Mouse (Mus musculus) heart, adult 18-20 months (tissue): Measurements from ENCODE around the gene Gtf2ird1. TPM values are rescaled to one million over a fixed set of nuclear protein-coding genes. Genes with fewer than 3 reads are reported as not detected.

Experiments
- DNase-seq, 2 experiments: peaks; one replicate each; pipeline ENCODE4 v3.0.0; 2021 to 2022; ENCODE audit warnings: mixed read lengths in 1 of 2
- total RNA-seq, 2 experiments: library from RNA; stranded (reverse); gene quantifications; 2 replicates each; pipeline ENCODE4 v1.2.3; 2021

The Gtf2ird1 gene
- total RNA-seq, 2 experiments from 2014 or later: 18.2 to 20.5 TPM

DNA sequence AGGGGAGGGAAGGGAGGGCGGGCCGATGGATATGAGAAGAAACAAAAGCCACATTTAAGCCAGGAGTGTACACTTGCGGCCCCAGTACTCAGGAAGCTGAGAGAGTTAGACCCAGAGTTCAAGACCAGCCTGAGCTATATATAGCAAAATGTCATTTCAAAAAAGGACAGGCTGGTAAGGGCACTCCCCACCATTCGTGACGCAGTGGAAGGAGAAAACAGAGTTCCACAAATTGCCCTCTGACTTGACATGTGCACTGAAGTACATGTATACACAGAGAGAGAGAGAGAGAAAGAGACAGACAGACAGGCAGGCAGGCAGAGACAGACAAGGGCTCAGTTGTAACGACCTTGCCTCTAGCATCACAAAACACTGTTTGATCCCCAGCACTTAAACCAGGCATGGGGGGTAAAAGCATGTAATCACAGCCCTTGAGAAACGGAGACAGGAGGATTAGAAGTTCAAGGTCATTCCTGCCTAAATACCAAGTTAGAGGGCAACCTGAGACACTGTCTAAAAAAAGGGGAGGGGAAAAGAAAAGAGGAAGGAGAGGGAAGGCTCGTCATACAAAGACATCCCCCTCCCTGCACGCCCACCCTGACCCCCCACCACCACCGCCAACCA, 11.2 kb downstream of the Gtf2ird1 start:
- DNase-seq: no peak

DNA sequence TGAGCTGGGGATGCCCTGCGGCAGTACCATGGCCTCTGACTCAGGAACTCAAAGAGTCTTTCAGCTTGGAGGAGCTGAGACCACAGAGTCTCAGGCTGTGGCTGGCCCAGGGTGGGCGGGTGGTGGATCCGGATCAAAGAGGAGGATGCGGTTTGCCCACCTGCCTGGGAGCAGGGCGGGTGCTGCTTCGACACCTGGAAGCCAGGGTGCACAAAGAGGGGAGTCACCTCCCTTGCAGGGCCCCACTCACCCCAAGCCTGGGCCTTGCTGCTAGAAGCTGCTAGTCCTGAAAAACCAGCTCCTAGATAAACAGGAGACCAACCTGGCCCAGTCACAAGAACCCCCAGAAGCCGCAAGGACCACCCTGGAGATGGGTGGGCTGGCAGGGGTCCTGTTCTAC, 12.0 kb downstream of the Gtf2ird1 start:
- DNase-seq: no peak

DNA sequence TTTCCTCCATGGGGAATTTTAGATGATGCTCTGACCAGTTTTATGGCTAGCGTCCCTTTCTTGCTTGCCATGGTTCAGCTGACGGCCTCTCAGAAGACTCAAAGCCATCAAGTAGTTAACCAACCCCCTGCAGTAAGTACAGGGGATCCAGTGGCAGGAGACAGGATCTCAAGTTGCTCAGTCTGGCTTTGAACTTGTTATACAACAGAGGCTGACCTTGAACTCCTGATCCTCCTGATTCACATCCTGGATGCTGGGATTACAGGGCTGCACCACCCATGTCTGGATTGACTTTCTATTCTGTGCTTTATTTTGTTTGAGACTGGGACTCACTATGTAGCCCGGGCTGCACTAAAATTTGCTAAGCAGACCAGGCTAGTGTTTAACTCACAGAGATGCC, 14.4 kb downstream of the Gtf2ird1 start:
- DNase-seq: no peak

DNA sequence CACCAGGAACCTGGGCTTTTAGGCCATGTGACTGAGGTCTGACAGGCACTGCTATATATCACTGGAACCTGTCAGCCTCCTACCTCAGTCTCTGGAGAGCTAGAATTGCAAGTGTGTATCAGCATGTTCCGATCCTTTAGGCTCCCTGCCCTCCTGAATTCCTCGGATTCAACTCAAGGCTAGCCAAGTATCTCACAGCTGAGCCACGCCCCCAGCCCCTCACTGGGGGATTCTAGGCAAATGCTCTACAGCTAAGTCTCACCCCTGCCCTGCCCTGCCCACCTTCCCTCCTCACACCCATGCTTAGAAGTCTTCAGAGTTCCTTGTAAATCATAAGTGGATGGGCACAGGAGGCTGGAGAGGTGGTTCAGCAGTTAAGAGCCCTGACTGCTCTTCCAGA, 15.4 kb downstream of the Gtf2ird1 start:
- no peak for DNase-seq

DNA sequence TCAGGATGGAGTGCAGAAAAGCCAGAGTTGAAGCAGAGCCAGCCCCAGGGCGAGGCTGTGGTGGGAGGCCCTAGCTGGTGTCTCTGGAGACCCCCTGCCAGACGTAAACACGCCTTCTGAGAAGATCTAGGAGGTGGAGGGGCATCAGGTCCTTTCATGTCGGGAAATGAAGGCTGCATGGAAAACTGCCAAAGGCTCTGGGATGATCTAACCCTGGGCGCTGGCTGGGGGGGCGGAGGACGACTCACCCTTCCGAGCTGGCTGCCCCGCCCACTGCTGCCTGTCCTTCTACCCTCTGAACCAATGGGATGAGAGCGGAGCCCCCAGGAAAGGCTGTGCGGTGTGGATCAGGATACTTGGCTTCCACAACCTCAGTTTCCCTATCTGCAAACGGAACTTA, 16.4 kb downstream of the Gtf2ird1 start:
- DNase-seq: peak; percentile 62 to 72

DNA sequence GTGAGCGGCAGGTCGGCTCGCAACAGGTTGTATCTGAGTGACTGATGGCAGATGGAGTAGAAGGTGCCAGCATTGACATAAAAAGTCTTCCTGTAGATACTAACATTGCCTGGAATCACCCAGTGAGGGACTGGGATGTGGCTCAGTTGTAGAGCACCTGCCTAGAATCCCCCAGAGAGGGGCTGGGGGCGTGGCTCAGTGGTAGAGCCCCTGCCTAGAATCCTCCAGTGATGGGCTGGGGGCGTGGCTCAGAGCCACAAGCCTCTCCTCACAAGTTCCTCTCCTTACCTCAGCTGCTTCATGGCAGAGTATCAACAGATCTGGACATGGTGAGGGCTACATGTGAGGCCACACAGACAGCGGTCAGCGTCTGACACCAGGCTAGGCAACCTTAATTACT, 17.0 kb downstream of the Gtf2ird1 start:
- no peak for DNase-seq

DNA sequence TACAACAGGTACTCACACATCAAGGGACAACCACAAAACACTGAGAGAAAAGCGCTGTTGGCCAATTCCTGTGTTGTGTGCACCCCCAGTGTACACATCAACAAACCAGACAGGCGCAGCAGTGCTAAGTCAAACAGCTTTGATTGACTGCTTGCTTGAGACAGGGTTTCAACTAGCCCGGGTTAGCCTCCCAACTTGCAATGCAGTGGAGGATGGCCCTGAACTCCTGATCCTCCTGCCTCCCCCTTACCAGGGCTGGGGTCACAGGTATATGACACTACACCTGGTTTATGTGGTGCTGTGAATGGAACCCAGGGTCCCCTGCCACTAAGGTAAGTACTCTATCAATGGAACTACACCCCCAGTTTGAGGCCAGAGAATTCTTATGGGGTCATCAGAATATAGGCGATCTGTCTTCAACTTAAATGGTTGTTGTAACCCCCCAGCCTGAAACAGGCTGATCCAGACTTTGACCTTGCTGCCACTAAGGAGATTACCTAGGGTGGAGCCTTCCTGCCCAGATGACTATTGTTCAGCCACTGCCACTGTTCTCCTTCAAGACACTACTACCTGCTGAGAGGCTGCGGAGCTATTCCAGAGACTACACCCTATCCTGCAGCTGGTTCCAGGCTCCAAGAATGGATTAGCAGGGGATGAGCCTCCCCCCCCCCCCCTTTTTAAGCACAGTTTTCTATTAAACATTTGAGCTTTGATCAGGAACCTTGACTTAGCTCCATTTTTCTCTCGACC, 17.7 kb downstream of the Gtf2ird1 start:
- DNase-seq: no peak

DNA sequence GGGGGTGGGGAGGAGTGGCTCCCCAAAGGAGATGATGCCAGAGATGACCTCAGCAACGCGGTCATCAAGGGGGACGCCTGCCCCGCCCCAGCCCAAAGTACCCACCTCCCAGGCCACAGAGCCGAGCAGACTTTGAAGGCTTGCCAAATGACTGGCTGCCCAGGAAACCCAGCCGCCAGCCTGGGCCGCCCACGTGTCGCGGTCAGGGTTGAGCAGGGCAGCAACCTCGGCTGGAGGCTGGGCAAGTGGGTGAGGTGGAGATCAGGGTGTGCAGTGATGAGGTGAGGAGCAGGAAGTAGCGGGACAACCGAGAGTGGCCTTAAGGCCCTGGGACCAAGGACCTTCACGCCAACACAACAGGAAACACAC, 19.1 kb downstream of the Gtf2ird1 start:
- DNase-seq: peak; percentile 76 to 84

DNA sequence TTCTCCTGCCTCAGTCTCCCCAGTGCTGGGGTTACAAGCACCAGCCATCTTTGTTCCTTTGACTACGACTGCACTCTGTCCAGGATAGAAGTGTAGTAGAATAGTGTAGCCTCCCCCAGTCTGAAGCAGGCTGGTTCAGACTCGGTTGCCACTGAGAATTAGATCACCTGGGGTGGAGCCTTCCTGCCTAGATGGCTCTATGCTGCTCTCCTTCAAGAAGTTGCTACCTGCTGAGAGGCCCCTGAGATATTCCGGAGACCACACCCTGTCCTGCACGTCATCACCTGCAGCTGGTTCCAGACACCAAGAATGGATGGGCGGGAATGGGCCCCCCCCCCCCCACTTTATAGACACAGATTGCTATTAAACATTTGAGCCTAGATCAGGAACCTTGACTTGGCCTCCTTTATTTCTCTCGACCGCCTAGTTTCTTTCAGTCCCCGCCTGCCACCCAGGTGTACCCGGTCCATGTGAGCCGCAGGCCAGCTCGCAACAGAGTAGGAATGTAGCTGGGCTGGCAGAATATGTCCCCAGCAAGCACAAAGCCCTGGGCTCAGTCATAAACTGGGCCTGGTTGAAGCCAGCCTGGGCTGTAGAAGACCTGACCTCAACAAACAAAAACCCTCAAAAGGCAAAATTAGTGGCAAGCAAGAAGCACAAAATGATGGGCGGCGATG, 19.6 kb downstream of the Gtf2ird1 start:
- no peak for DNase-seq

DNA sequence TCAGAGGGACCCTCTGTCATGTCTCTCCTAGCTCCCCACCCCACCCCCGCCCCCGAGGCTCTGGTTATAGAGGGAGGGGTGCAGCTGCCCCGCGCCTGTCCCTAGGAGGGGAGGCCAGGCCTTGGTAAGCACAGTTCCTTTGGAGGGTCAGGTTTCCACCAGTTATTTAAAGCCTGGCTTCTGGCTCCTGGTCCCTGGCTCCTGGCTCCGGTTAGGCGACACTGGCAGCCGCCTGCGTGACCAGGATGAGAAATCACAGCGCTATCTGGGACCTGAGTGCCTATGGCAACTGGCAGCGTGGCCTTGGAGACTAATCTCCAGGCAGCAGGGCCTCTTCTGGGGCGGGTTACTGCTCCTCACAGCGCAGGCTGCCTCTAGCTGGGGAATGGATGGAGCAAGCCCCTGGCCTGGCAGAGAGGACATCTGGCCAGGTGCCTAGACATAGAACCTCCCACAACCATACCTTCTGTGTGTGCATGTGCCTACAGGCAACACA, 20.6 kb downstream of the Gtf2ird1 start:
- DNase-seq: peak; percentile 71 to 88

DNA sequence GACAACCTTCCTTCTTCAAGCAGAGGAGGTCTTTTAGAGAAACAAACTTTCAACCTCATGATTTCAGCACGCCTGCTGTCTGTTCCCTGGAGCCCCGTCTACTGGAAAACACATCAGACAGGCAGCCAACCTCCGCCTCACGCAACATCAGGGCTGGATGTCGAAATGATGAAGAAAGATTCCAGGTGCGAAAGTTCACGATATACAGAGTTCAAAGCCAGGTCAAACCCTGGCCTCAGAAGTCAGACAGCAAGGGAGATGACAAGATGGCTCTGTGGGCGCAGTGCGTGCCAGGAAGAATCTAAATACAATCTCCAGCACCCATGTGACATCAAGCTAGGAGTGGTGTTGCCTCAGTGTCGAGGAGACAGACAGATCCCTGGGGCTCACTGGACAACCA, 23.4 kb downstream of the Gtf2ird1 start:
- DNase-seq: peak in 1 of 2 experiments; percentile 38

DNA sequence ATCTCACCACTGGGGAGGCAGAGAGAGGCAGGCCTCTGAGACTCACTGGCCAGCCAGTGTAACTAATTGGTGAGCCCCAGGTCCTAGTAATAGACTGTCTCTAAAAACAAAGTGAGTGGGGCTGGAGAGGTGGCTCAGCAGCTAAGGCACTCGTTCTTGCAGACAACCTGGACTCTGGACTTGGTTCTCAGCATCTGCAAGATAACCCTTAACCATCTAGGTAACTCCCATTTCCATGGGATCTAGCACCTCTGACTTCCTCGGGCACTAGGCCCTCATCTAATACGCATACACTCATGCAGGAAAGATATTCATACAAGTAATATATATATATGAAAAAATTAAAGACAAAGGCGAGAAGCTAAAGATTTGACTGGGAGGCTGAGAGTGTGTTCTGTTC, 26.4 kb downstream of the Gtf2ird1 start:
- no peak for DNase-seq

DNA sequence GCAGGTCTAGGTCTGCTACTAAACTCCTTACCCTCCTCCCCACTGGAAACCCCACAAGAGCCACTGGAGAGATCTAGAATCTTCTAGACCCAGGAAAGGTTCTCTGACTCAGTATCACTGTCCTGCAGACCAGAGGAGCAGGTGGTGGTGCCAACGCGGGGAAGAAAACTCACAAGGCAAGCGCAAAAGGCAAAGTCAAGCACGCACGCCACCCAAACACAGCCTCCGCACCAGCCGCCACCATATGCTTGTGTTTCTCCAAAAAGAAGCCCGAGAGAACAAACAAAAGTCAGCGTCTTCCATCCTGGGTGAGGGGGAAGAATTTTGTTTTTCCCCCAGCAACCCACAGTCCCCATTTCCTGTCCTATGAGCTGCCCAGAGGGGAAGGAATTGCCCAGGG, 28.9 kb downstream of the Gtf2ird1 start:
- DNase-seq: no peak

DNA sequence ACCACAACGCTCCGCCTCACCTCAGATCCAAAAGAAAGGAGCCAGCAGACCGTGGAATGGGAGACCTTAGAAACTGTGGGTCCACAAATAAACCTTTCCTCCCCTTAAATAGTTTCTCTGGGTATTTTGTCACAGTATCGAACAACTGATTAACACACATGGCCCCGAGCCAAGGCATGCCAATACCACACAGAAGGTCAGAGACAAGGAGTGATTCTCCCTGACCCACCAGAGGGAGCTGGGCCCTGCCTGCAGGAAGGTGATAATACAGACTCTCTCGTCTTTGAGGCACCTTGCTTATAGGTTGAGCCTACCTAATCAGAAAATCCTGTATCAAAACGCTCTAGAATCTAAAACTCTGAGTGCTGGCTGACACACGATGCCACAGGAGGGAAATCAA, 30.9 kb downstream of the Gtf2ird1 start:
- no peak for DNase-seq

DNA sequence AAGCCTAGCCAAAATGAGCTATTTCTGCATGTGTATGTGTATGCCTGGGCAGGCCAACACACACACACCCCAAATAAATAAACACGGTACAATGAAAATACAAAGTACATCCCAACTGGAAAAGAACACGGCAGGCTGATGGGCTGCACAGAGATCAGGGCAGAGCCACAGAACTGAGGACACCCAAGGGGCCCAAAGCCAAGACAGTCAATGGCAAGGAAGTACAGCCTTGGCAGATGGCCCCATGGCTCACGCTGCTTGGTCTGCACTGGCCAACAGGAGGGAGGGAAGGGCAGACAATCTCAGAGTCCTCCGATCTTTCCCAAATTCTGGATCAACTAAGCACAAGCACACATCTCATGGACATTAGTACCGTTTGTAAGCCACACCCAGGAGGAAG, 32.6 kb downstream of the Gtf2ird1 start:
- DNase-seq: peak; percentile 90 to 92

DNA sequence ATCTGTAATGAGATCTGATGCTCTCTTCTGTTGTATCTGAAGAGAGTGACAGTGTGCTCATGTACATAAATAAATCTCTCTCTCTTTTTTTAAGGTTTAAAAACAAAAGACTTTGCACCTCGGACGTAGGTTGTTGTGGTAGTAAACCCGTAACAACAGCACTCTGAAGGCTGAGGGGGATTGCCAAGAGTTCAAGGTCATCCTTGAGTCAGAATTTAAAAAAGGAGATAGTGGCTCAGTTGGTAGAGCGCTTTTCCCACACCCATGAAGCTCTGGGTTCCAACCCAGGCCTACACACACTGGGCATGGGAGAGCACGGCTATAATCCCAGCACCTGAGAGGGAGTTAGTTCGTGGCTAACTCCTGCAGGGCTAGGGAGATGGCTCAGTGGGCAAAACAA, 33.1 kb downstream of the Gtf2ird1 start:
- no peak for DNase-seq

DNA sequence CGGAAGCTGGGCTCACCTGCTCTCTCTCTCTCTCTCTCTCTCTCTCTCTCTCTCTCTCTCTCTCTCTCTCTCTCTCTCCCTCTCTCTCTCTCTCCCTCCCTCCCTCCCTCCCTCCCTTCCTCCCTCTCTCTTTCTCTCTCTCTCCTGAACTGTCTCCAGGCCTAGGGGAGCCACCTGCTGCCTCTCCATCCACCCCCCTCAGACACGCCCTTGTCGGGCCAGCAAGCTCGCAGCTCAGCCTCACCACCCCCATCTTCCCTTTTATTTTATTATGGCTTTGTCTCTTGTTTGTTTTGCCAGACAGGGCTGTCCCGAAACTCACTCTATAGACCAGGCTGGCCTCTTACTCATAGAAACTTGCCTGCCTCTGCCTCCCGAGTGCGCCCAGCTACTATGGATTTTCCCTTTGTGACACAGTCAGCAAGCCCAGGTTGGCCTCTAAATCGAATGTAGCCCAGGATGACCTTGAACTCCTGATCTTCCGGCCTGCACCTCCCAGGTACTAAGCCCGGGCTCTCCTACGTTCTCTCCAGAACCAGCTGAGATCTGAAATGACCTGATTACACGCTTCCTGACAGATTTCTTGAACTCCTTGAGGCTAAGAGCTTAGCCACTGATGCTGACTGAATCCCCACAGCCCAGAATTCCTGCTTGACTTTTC, 34.1 kb downstream of the Gtf2ird1 start:
- DNase-seq: no peak

DNA sequence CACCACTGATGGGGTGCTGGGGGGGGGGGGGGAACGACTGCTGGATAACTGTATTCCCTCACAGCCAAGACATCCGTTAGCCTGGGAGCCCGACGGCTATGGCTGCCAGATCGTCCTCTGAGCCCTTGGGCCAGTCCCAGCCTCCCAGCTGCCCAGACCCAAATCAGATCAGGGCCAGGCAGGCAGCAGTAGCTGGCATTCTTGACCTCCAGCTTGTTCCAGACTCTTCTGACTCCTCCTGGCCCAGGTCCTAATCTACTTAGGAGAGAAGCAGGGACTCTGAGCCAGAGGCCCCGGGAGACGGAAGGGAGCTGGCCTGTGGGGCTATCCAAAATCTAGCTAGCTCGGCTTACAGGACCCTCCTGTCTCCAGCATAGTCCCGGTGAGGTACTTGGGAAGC, 35.5 kb downstream of the Gtf2ird1 start:
- peak; percentile 76 to 86 for DNase-seq

DNA sequence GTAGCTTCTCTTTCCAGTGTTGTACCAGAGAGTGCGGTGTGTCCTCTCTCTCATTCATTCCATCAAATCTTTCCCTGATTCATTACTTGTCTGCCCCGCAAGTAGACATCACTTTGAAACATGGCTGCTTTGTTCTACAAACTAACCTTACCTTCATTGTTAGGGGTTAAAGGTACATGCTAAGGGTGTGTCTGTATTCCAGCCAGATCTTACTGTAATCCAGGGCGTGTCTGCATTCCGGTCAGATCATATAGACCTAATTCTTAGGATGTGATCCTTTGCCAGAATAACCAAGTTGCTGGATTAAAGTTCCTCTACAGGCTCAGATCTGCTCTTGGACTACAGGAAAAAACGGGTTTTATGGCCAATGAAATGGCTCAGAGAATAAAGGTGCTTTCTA, 36.8 kb downstream of the Gtf2ird1 start:
- DNase-seq: no peak

DNA sequence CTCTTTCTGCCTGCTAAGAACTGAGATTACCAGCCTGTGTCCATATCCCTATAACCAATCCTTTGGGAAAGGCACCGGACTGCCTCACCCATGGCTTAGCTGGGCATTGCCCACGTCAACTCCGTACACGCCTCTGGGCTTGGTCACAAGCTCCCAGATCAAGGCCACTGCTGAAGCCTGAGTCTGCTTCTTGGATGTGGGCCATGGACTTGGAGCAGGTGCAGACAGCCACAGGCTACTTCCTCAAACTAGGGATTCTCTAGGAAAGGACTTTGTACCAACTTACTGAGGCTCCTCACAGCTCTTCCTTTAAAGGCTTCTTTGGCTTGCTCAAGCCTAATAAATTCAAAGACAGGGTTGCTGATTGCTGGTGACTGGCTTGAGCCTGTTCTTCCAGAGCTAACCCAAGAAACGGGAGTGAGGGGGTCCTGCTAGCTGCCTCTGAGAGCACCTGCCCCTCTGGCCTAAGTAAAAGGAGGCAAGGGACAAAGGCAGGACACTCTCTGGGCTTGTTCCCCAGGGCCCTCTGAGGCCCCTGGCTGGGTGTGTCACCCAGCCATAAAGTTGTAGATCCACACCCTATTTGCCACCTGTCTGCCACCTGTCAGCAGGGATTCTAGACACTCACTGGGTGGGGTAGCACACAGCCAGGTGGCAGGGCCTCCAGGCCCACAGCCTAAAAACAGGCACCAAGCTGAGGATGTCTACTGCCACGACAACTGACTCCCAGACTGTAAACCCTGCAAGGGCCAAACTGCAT, 38.0 kb downstream of the Gtf2ird1 start:
- no peak for DNase-seq

DNA sequence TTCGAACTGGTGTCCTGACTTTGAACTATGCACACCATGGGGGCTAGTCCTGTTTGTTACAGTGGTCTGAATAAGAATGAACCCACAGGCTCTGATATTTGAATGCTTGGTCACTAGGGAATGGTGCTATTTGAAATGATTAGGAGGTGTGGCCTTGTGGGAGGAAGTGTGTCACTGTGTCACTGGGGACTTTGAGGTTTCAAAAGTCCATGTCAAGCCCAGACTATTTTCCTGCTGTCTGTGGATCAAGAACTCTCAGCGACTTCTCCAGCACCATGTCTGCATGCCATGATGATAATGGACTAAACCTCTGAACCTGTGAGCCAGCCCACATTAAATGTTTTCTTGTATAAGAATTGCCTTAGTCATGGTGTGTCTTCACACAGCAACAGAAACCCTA, 44.2 kb downstream of the Gtf2ird1 start:
- no peak for DNase-seq

DNA sequence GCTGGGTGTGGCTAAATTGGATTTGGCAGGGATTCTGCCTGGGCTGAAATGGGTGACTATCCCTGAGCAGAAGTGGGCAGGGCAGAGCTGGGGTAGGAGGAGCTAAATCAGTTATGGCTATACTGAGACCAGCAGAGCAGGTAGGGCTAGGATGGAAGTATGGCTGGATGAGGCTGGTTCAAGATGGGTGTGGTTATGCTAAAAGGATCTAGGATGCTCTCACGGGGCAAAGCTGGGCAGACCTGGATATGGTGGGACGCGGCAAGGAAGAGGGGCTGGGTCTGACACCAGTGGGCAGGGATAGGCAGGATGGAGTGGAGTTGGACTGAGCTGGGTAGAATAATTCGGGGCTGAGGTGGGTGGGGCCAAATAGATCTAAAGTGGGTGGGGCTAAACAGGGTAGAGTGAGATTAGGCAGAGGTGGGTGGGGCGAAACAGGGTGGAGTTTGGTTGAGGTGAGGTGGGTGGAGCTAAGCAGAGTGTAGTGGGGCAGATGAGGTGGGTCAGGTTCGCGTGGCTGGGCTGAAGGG, 46.1 kb downstream of the Gtf2ird1 start:
- DNase-seq: peak in 1 of 2 experiments; percentile 19
